Mouse (Mus musculus) small intestine, adult 2 months (tissue): Measurements from ENCODE around the gene Bmx. TPM values are rescaled to one million over a fixed set of nuclear protein-coding genes. Genes with fewer than 3 reads are reported as not detected.

Source experiments
- H3K27ac ChIP-seq: fragments of 200-500 bp; 2 replicates; pipeline ENCODE4 v1.5.1; 2012; ENCODE audit warnings: low read depth, low read length, control low read depth, inconsistent platforms; ENCODE audit not compliant: insufficient read depth
- H3K27me3 ChIP-seq: fragments of 200-500 bp; 2 replicates; pipeline ENCODE4 v1.6.1; 2012; ENCODE audit warnings: mild to moderate bottlenecking, moderate library complexity, low read length, inconsistent platforms; ENCODE audit not compliant: control insufficient read depth, insufficient read depth
- H3K36me3 ChIP-seq: fragments of 200-500 bp; 2 replicates; pipeline ENCODE4 v1.6.1; 2012; ENCODE audit warnings: mild to moderate bottlenecking, low read length, control low read depth, inconsistent platforms; ENCODE audit not compliant: control insufficient read depth, insufficient read depth
- H3K4me1 ChIP-seq: fragments of 200-500 bp; 2 replicates; pipeline ENCODE4 v1.6.1; 2012; ENCODE audit warnings: low read length, inconsistent platforms, mixed read lengths; ENCODE audit not compliant: control insufficient read depth, insufficient read depth, insufficient read length
- H3K4me3 ChIP-seq: fragments of 200-500 bp; 2 replicates; pipeline ENCODE4 v1.5.1; 2012; ENCODE audit warnings: low read depth, mild to moderate bottlenecking, control low read depth, inconsistent platforms, low read length, moderate library complexity
- CTCF ChIP-seq: fragments of 200-500 bp; IDR thresholded peaks from 2 replicates; pipeline ENCODE4 v1.5.1; 2012; ENCODE audit warnings: low read depth, mild to moderate bottlenecking, control low read depth, inconsistent platforms, low read length, moderate library complexity, mixed read lengths; ENCODE audit not compliant: insufficient replicate concordance, insufficient read length; ENCODE audit errors: extremely low read depth
- POLR2A ChIP-seq: fragments of 200-500 bp; IDR thresholded peaks from 2 replicates; pipeline ENCODE4 v1.6.1; 2012; ENCODE audit warnings: low read depth, mild to moderate bottlenecking, control low read depth, inconsistent platforms, low read length, moderate library complexity
- WGBS: fragments of 180-500 bp; shearing (Covaris S2); methylation state at CpG from one replicate; pipeline ENCODE4 v1.1.7; 2018; 5-methylcytosine and 5-hydroxymethylcytosine counted together
- polyA plus RNA-seq: library from polyadenylated mRNA; depleted of rRNA; stranded (reverse); fragments of >200 nt; gene quantifications from 2 replicates; pipeline ENCODE4 v1.2.3, GENCODE M21; 2012

Bmx gene
- polyA plus RNA-seq, 1 experiment: 0.30 TPM

GRCm38 (mm10) chrX:164245714-164246113 is 12.3 kb downstream of the Bmx start:
- Histone ChIP-seq H3K27me3 (no peaks in the 10 kb centered on the region), H3K36me3 (no peaks in the 10 kb centered on the region), H3K27ac (no peak overlapping the region), H3K4me1 (no peaks in the 10 kb centered on the region), H3K4me3 (no peak overlapping the region)
- TF ChIP-seq POLR2A (no peak), CTCF (no peak)
- WGBS: 6% methylated on average over 5 of the region's 5 CpGs

- peak overlapping the region; percentile 45; the same call in 1 of the 2 replicates for H3K27ac ChIP-seq
- no peak for TF ChIP-seq CTCF
- TF ChIP-seq POLR2A: no peak
- no peak overlapping the region for H3K4me3 ChIP-seq
- H3K4me1 ChIP-seq: no peaks in the 10 kb centered on the region
- 29% methylated on average over 8 of the region's 8 CpGs for WGBS
- no peaks in the 10 kb centered on the region for H3K36me3 ChIP-seq
- H3K27me3 ChIP-seq: no peaks in the 10 kb centered on the region
These were observed 24.6 kb downstream of the Bmx start for GRCm38 (mm10) chrX:164233380-164233779.

GRCm38 (mm10) chrX:164221989-164222388 is 36.0 kb downstream of the Bmx start:
- H3K27ac ChIP-seq: no peak overlapping the region
- H3K4me1 ChIP-seq: no peaks in the 10 kb centered on the region
- H3K36me3 ChIP-seq: no peaks in the 10 kb centered on the region
- no peaks in the 10 kb centered on the region for H3K27me3 ChIP-seq
- TF ChIP-seq POLR2A: no peak
- peak; percentile 33; the same call in 1 of the 2 replicates for TF ChIP-seq CTCF
- 78% methylated on average over 2 of the region's 2 CpGs for WGBS
- H3K4me3 ChIP-seq: no peak overlapping the region

- Histone ChIP-seq H3K36me3 (no peaks in the 10 kb centered on the region), H3K27me3 (no peaks in the 10 kb centered on the region), H3K27ac (no peak overlapping the region), H3K4me3 (no peak overlapping the region), H3K4me1 (no peaks in the 10 kb centered on the region)
- 72% methylated on average over 5 of the region's 5 CpGs for WGBS
- TF ChIP-seq CTCF (no peak), POLR2A (no peak)
These were observed 57.4 kb downstream of the Bmx start for GRCm38 (mm10) chrX:164200547-164200946.

- Histone ChIP-seq H3K27ac (no peak overlapping the region), H3K36me3 (no peaks in the 10 kb centered on the region), H3K4me1 (no peaks in the 10 kb centered on the region), H3K27me3 (no peaks in the 10 kb centered on the region), H3K4me3 (no peak overlapping the region)
- TF ChIP-seq POLR2A: no peak
- TF ChIP-seq CTCF: no peak
- WGBS: 93% methylated on average over 2 of the region's 2 CpGs
These were observed 60.3 kb downstream of the Bmx start for GRCm38 (mm10) chrX:164197679-164198078.

- no peak overlapping the region for H3K27ac ChIP-seq
- no peak overlapping the region for H3K4me3 ChIP-seq
- H3K27me3 ChIP-seq: no peaks in the 10 kb centered on the region
- peaks cover 11% of the 10 kb centered on the region for H3K36me3 ChIP-seq
- TF ChIP-seq CTCF (no peak), POLR2A (no peak)
- H3K4me1 ChIP-seq: no peaks in the 10 kb centered on the region
These were observed 68.1 kb downstream of the Bmx start for GRCm38 (mm10) chrX:164189880-164190279.

GRCm38 (mm10) chrX:164183844-164184243 is 74.1 kb downstream of the Bmx start:
- peaks cover 28% of the 10 kb centered on the region for H3K36me3 ChIP-seq
- TF ChIP-seq POLR2A (no peak), CTCF (no peak)
- H3K27me3 ChIP-seq: no peaks in the 10 kb centered on the region
- no peak overlapping the region for H3K27ac ChIP-seq
- no peaks in the 10 kb centered on the region for H3K4me1 ChIP-seq
- 20% methylated on average over 3 of the region's 3 CpGs for whole genome bisulfite sequencing
- no peak overlapping the region for H3K4me3 ChIP-seq

- no peak for TF ChIP-seq CTCF
- TF ChIP-seq POLR2A: no peak
- H3K4me3 ChIP-seq: no peak overlapping the region
- no peak overlapping the region for H3K27ac ChIP-seq
- H3K27me3 ChIP-seq: no peaks in the 10 kb centered on the region
- H3K36me3 ChIP-seq: peaks cover 32% of the 10 kb centered on the region
- H3K4me1 ChIP-seq: no peaks in the 10 kb centered on the region
- 7% methylated on average over 3 of the region's 3 CpGs for WGBS
These were observed 78.2 kb downstream of the Bmx start for GRCm38 (mm10) chrX:164179746-164180145.
